Mouse (Mus musculus) liver, postnatal 0 days (tissue): Measurements from ENCODE around the gene Mc3r. TPM values are rescaled to one million over a fixed set of nuclear protein-coding genes. Genes with fewer than 3 reads are reported as not detected.

ENCODE experiments used
- ATAC-seq: fragments of 200-750 bp; cut with Nextera tagmentation; 2 replicates; pipeline ENCODE4 v1.8.0; 2017; ENCODE audit warnings: mild to moderate bottlenecking, moderate library complexity
- DNase-seq: peaks from one replicate; pipeline ENCODE4 v3.0.0-alpha.2; 2016
- H3K27ac ChIP-seq: fragments of 300-500 bp; sonication (generic); 2 replicates; pipeline ENCODE4 v1.5.1; 2014; ENCODE audit warnings: antibody characterized with exemption, moderate library complexity, mild to moderate bottlenecking, low read depth
- H3K27me3 ChIP-seq: fragments of 300-500 bp; sonication (generic); 2 replicates; pipeline ENCODE4 v1.6.1; 2014; ENCODE audit warnings: low read length, control low read depth, mixed read lengths; ENCODE audit not compliant: insufficient read depth
- H3K36me3 ChIP-seq: fragments of 300-500 bp; sonication (generic); replicated peaks from 2 replicates; pipeline ENCODE4 v1.6.1; 2014; ENCODE audit warnings: mild to moderate bottlenecking, control low read depth, low read length, moderate library complexity, mixed read lengths; ENCODE audit not compliant: insufficient read depth
- H3K4me1 ChIP-seq: fragments of 300-500 bp; sonication (generic); 2 replicates; pipeline ENCODE4 v1.6.1; 2014; ENCODE audit warnings: antibody characterized with exemption, mild to moderate bottlenecking, control low read depth; ENCODE audit not compliant: insufficient read depth
- H3K4me2 ChIP-seq: fragments of 300-500 bp; sonication (generic); 2 replicates; pipeline ENCODE4 v1.6.1; 2014; ENCODE audit warnings: low read depth, mild to moderate bottlenecking, low read length, moderate library complexity, mixed read lengths
- H3K4me3 ChIP-seq: fragments of 300-500 bp; sonication (generic); 2 replicates; pipeline ENCODE4 v1.5.1; 2014; ENCODE audit warnings: low read depth, low read length
- H3K9ac ChIP-seq: fragments of 300-500 bp; sonication (generic); replicated peaks from 2 replicates; pipeline ENCODE4 v1.6.1; 2014; ENCODE audit warnings: mild to moderate bottlenecking, moderate library complexity
- H3K9me3 ChIP-seq: fragments of 300-500 bp; sonication (generic); 2 replicates; pipeline ENCODE4 v1.6.1; 2016; ENCODE audit warnings: mild to moderate bottlenecking, control low read depth, low read length, mixed read lengths
- CTCF ChIP-seq: sonication (generic); IDR thresholded peaks from 2 replicates; pipeline ENCODE4 v1.5.1; 2016; ENCODE audit warnings: antibody characterized with exemption, low read depth
- EP300 ChIP-seq: IDR thresholded peaks from 2 replicates; pipeline ENCODE4 v1.6.1; 2016; ENCODE audit warnings: antibody characterized with exemption, low read depth, mild to moderate bottlenecking
- WGBS: fragments of 180-500 bp; shearing (Covaris S2); extraction: QIAGEN DNeasy Blood & Tissue Kit; methylation state at CpG from one replicate; pipeline ENCODE4 v1.1.7; 2014; ENCODE audit not compliant: insufficient replicate concordance; 5-methylcytosine and 5-hydroxymethylcytosine counted together
- polyA plus RNA-seq: library from polyadenylated mRNA; unstranded; fragments of >200 nt; fragmentation: Nextera tagmentation; extraction: Ambion mirVana; gene quantifications from 2 replicates; pipeline ENCODE4 v1.2.1, GENCODE M21; 2015

Gene Mc3r
- polyA plus RNA-seq = not detected in 2 replicates

DNA sequence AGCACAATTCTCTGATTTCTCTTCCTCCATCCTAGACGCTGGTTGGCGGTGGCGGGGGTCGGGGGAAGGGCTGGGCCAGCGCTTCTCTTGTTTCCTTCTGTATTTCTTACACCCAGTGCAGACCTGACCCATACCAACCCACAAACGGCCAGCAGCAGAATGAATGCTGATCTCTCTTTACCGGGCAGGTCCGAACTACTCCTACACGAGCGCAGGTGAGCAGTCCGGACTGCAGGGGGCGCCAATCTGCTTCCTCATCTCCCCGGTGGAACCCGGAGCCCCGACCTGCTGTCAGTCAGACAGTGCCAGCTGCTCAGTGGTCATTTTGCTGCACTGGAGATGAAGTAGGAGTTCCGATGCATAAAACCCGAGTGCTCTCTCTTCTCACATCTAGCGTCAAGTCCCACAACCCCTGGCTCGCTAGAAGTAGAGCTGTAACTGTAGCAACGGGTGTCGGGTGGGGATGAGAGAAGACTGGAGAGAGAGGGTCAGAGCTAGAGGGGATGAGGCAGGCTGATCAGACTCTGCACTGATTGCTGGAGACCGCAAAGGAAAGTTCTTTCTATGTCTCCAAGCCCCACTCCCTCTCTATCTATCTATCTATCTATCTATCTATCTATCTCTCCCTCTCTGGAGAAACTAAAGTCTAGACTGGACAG, at the start of gene Mc3r:
TSS of gene Mc3r (plus strand) at position 387 of the 659 bp plus-strand sequence.
- no peak within 1 kb of the TSS for H3K9ac ChIP-seq
- H3K27me3 ChIP-seq = peaks cover 12% of the 10 kb centered on the region; the same call in 1 of the 2 replicates
- H3K4me1 ChIP-seq = no peaks in the 10 kb centered on the region
- no peak within 1 kb of the TSS for H3K27ac ChIP-seq
- WGBS = 15% methylated on average over 22 of the region's 22 CpGs
- H3K4me3 ChIP-seq = no peak within 1 kb of the TSS
- DNase-seq = peak; percentile 75
- 0 out of 2 replicates have a peak, but pooled peaks have one; percentile 23 for ATAC-seq
- H3K9me3 ChIP-seq = no peaks in the 10 kb centered on the region
- H3K36me3 ChIP-seq = no peaks in the 10 kb centered on the region
- TF ChIP-seq EP300 (no peak), CTCF (peak; percentile 73)
- H3K4me2 ChIP-seq = no peak within 1 kb of the TSS

DNA sequence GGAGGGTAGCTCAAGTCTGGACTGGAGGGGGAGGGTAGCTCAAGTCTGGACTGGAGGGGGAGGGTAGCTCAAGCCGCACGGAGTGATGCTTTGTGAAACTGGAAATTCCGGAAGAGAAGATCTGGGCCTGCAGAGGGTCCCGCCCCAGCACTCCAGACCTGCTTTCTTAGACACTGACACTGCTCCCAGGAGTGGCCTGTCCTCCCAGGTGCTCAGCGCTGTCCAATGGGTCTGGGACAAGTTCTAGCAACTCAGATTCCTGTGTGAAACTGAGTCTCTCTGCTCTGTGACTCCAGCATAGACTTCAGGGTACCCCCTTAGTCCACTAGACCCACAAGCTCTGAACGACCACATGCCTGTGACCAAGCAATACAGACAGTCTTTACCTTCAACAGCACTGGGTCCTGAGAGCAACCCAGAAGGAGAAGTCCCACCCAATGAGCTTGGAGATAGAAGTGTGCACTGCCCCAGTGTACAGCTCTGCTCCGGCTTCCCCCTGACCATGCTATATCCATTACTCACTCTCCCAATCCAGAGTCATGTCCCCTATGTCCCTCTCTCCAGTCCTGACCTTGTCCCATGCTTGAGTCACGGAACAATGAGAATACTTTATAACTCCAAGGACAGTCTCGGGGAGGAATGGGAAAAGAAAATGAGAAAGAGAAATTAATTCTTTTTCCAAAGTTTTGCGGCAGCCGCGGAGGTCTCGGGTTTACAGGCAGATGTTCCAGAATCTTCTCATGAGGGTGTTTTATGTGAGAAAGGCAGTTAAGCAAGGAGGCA, 46.1 kb upstream of the Mc3r start:
- Histone ChIP-seq H3K9ac (no peak overlapping the region), H3K9me3 (no peaks in the 10 kb centered on the region), H3K36me3 (no peaks in the 10 kb centered on the region), H3K4me3 (no peak overlapping the region), H3K27ac (no peak overlapping the region), H3K27me3 (no peaks in the 10 kb centered on the region), H3K4me1 (no peaks in the 10 kb centered on the region), H3K4me2 (no peak overlapping the region)
- TF ChIP-seq EP300 (no peak), CTCF (no peak)
- DNase-seq (peak; percentile 5), ATAC-seq (no peak)
- 82% methylated on average over 13 of the region's 13 CpGs for WGBS

DNA sequence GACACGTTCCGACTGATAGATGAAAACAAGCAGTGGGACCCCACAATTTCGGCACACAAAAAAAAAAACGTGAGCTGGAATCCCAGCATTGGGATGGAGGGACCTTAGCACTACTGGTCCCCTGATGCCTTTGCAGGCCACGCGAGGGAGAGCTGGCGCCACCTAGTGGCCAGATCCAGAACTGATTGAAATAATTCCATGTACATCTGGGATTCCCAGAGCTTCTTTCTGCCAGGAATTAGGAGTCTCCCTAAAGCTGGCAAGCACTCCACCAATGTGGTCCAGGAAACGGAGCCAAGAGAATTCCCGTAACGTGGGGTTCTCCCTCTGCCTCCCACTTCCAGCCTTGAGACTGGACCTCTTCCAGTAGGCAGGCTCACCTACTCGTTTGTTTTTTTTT, 41.3 kb upstream of the Mc3r start:
- Histone ChIP-seq H3K27me3 (no peaks in the 10 kb centered on the region), H3K4me1 (no peaks in the 10 kb centered on the region), H3K4me2 (no peak overlapping the region), H3K9ac (no peak overlapping the region), H3K4me3 (no peak overlapping the region), H3K36me3 (no peaks in the 10 kb centered on the region), H3K27ac (no peak overlapping the region), H3K9me3 (no peaks in the 10 kb centered on the region)
- DNase-seq = peak; percentile 70
- no peak for ATAC-seq
- TF ChIP-seq CTCF (peak; percentile 88), EP300 (no peak)
- WGBS = 14% methylated on average over 11 of the region's 11 CpGs

DNA sequence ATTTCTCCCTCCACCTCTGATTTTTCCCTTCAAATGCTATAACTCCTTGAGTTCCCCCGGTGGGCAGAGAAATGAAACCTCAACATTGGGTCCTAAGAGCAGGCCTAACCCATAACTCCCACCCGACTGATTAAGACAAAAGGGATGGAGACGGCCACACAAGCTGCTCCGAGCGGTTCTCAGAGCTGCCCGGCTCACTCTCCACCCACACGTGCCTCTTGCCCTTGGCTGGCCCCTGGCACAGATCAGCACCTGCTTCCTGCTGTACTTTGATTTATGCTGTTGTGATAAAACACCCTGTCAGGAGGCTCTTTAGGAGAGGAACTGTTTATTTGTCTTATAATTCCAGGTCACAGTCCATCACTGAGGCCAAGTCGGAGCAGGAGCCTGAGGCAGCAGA, 34.8 kb upstream of the Mc3r start:
- Histone ChIP-seq H3K27me3 (no peaks in the 10 kb centered on the region), H3K36me3 (no peaks in the 10 kb centered on the region), H3K9ac (no peak overlapping the region), H3K27ac (no peak overlapping the region), H3K4me1 (no peaks in the 10 kb centered on the region), H3K9me3 (no peaks in the 10 kb centered on the region), H3K4me2 (no peak overlapping the region), H3K4me3 (no peak overlapping the region)
- DNase-seq = no peak
- 68% methylated on average over 8 of the region's 8 CpGs for WGBS
- TF ChIP-seq CTCF (no peak), EP300 (no peak)
- ATAC-seq = no peak

DNA sequence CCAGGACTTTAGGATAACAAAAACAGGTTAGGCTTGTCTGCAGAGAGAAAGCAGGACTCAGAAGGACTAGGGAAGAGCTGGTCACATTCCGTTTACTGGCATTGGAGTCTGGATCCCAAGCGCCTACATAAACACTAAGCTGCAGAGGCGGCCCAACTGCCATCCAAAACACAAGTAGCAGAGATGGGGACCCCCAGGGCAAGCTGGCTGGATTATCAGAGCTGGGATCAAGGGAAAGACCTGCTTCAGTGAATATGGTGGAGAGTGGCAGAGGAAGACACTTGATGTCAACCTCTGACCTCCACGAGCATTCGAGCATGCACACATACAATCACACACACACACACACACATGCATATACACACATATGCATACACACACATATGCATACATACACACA, 34.0 kb upstream of the Mc3r start:
- no peak overlapping the region for H3K4me2 ChIP-seq
- no peak overlapping the region for H3K27ac ChIP-seq
- TF ChIP-seq EP300 = no peak
- TF ChIP-seq CTCF = no peak
- WGBS = 81% methylated on average over 5 of the region's 5 CpGs
- H3K9ac ChIP-seq = no peak overlapping the region
- no peaks in the 10 kb centered on the region for H3K4me1 ChIP-seq
- no peak for DNase-seq
- no peaks in the 10 kb centered on the region for H3K9me3 ChIP-seq
- H3K4me3 ChIP-seq = no peak overlapping the region
- no peaks in the 10 kb centered on the region for H3K36me3 ChIP-seq
- no peak for ATAC-seq
- no peaks in the 10 kb centered on the region for H3K27me3 ChIP-seq

DNA sequence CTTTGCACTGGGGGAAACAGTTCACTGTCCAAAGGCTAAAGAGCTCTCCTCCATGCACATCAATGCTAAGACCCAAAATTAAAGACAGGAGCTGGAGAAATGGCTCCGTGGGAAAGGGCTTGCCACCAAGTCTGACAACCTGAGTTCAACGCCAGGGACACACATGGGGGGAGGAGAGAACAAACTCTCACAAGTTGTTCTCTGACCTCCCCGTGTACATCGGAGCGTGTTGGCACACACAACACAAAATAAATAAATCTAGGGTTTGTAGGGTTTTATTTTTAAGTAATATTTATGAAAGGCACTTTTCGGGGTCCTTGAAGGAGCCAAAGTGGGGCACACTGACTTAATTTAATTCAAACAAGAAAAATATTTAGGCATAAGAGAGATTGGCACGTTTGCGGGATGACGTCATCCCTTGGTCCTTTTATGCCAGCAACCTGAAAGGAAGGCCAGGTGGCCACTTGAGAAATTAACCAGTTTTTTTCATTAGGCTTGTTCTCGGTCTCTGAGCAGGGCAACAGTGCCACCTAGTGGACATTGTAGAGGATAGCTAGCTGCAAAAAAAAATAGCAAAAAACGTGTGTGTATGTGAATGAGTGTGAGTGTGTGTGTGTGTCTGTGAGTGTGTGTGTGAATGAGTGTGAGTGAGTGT, 32.7 kb upstream of the Mc3r start:
- 38% methylated on average over 11 of the region's 11 CpGs for WGBS
- H3K4me3 ChIP-seq = no peak overlapping the region
- no peak overlapping the region for H3K27ac ChIP-seq
- DNase-seq = peak; percentile 53
- no peaks in the 10 kb centered on the region for H3K27me3 ChIP-seq
- peak; percentile 89 for TF ChIP-seq CTCF
- no peak for TF ChIP-seq EP300
- H3K36me3 ChIP-seq = no peaks in the 10 kb centered on the region
- H3K9ac ChIP-seq = no peak overlapping the region
- no peaks in the 10 kb centered on the region for H3K9me3 ChIP-seq
- no peak overlapping the region for H3K4me2 ChIP-seq
- H3K4me1 ChIP-seq = no peaks in the 10 kb centered on the region
- ATAC-seq = no peak
